Mouse (Mus musculus): ENCODE measurements at regions not wholly inside any gene's neighbourhood (a gene's known extent, or its start where the extent isn't known, plus 50 kb on each side); places are given as distances from the start of the nearest gene placed in this dataset.
"Not testable (repeated sequence)": the region's sequence is repeated elsewhere in the genome, so short reads cannot be mapped to it uniquely, and the experiment has no call there.

DNA sequence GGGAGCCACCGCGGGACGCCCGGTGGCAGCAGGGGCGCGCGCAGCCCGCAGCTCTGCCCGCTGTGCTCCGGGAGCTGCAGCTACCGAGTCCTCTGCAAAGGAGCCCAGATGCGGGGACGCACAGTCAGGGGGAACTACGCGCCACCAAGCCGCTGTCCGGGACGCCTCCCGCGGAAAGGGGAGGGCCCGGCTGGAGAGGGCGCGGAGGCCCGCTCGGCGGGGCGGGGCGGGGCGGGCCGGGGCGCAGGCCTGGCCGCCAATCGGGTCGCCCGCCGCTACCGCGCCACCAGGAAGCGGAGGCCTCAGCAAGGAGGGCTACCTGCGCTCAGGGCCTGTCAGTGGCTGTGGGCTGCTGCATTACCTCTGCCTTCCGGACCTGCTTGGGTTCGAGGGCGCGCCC is 128.1 kb downstream of the 9030624G23Rik start:
- not testable (repeated sequence) for H3K9me3 ChIP-seq (ENCODE audit: control insufficient read depth, low read length); H3K27me3 ChIP-seq (ENCODE audit: control insufficient read depth, insufficient read depth, low read length); H3K27ac ChIP-seq (ENCODE audit: low read depth, low read length); H3K9ac ChIP-seq (ENCODE audit: low read depth, low read length); H3K4me1 ChIP-seq (ENCODE audit: control insufficient read depth, insufficient read depth, low read length); H3K36me3 ChIP-seq (ENCODE audit: control insufficient read depth, insufficient read depth, low read length); H3K4me2 ChIP-seq (replicated peaks; ENCODE audit: low read depth, low read length)
- peak overlapping the region; percentile 29 for H3K4me3 ChIP-seq (ENCODE audit: low read length)
- peak; percentile 89 for ATAC-seq (ENCODE audit: low FRiP score, low TSS enrichment)
- no CpG with 5 or more reads among the region's 44 CpGs for WGBS

Measured in kidney, embryonic 14.5 days (tissue).